Mouse (Mus musculus): ENCODE data around the gene Tpsb2. TPM values are rescaled to one million over a fixed set of nuclear protein-coding genes. Genes with fewer than 3 reads are reported as not detected.
A peak's percentile ranks its signal among the peaks of the same experiment; 100 is the strongest.

Tpsb2 gene
- polyA plus RNA-seq, 1 experiment from 2014 or later = not detected

DNA sequence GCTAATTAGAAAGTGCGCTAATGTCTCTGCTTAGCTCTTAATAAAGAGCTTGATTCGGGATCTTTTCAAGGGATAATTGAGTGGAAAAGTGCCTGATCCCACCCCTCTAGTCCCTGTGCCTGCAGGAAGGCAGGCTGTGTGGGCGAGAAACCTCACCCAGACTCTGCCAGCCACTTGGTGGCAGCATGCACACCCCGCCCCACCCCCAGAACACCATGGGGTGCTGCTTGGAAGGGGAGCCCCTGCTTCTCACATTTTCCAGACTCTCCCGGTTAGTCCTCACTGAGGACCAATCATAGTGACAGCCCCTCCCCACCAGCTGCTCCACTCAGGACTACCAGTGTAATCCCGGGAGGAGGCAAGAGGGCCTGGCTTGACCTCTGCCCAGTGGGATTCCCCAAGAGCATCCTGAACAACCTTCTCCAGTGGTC lies 39.9 kb downstream of the Tpsb2 start:
- H3K4me1 ChIP-seq (replicated peaks) = peaks cover 64% of the 10 kb centered on the region
- H3K4me3 ChIP-seq (replicated peaks) = no peak overlapping the region
- H3K9me3 ChIP-seq = no peaks in the 10 kb centered on the region
- peaks cover 14% of the 10 kb centered on the region; the same call in 1 of the 2 replicates for H3K36me3 ChIP-seq
- H3K27ac ChIP-seq = peak overlapping the region; percentile 71
- 17% methylated on average over 6 of the region's 6 CpGs for WGBS
- no peak for ATAC-seq (ENCODE audit: insufficient number of reproducible peaks, insufficient read depth, low FRiP score, low TSS enrichment, low read depth)
- H3K4me2 ChIP-seq = peak overlapping the region; percentile 30
- 0 out of 2 replicates have a peak overlapping the region, but pooled peaks have one; percentile 23 for H3K9ac ChIP-seq (replicated peaks)
- H3K27me3 ChIP-seq = peaks cover 5% of the 10 kb centered on the region; the same call in 1 of the 2 replicates

DNA sequence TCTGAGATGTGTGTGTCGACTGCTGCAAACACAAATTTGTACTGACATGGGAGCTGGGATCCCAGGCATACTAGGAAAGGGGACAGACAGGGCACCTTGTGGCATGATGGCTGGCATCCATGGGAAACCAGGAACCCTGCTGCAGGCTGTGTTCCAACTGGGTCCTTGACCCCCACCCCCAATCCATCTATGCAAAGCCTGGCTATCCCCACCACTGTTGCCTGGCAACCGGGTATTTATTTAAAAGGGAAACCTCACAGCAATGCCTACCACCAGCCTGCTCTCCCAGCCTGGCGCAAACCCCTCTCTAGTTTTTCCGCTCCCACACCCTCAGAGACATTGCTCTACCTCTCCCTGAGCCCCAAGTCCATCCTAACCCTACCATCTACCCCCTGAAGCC lies 41.2 kb downstream of the Tpsb2 start:
- Histone ChIP-seq H3K4me2 (no peak overlapping the region), H3K4me3 (replicated peaks) (no peak overlapping the region), H3K4me1 (replicated peaks) (peaks cover 70% of the 10 kb centered on the region), H3K9me3 (0 out of 2 replicates have a peak, but pooled peaks cover 5% of the 10 kb centered on the region), H3K27ac (0 out of 2 replicates have a peak overlapping the region, but pooled peaks have one; percentile 42), H3K27me3 (0 out of 2 replicates have a peak, but pooled peaks cover 5% of the 10 kb centered on the region), H3K36me3 (peaks cover 18% of the 10 kb centered on the region; the same call in 1 of the 2 replicates), H3K9ac (replicated peaks) (no peak overlapping the region)
- 77% methylated on average over 4 of the region's 4 CpGs for WGBS
- no peak for ATAC-seq (ENCODE audit: insufficient number of reproducible peaks, insufficient read depth, low FRiP score, low TSS enrichment, low read depth)

- ATAC-seq (ENCODE audit: insufficient number of reproducible peaks, insufficient read depth, low FRiP score, low TSS enrichment, low read depth) = no peak
- Histone ChIP-seq H3K4me3 (replicated peaks) (no peak overlapping the region), H3K9ac (replicated peaks) (no peak overlapping the region), H3K27ac (no peak overlapping the region), H3K4me1 (replicated peaks) (peaks cover 70% of the 10 kb centered on the region), H3K27me3 (0 out of 2 replicates have a peak, but pooled peaks cover 5% of the 10 kb centered on the region), H3K9me3 (0 out of 2 replicates have a peak, but pooled peaks cover 8% of the 10 kb centered on the region), H3K4me2 (no peak overlapping the region), H3K36me3 (peaks cover 15% of the 10 kb centered on the region; the same call in 1 of the 2 replicates)
- WGBS = 83% methylated on average over 7 of the region's 7 CpGs
Measured at GRCm38 (mm10) chr17:25408302-25408999, 42.3 kb downstream of the Tpsb2 start.

GRCm38 (mm10) chr17:25409621-25410020 lies 43.5 kb downstream of the Tpsb2 start:
- ATAC-seq (ENCODE audit: insufficient number of reproducible peaks, insufficient read depth, low FRiP score, low TSS enrichment, low read depth) = no peak
- peaks cover 75% of the 10 kb centered on the region for H3K4me1 ChIP-seq (replicated peaks)
- peak overlapping the region; percentile 69; the same call in 1 of the 2 replicates for H3K27ac ChIP-seq
- H3K36me3 ChIP-seq = peaks cover 8% of the 10 kb centered on the region; the same call in 1 of the 2 replicates
- H3K27me3 ChIP-seq = no peaks in the 10 kb centered on the region
- no peak overlapping the region for H3K9ac ChIP-seq (replicated peaks)
- no peak overlapping the region for H3K4me2 ChIP-seq
- 56% methylated on average over 7 of the region's 7 CpGs for WGBS
- H3K4me3 ChIP-seq (replicated peaks) = no peak overlapping the region
- 0 out of 2 replicates have a peak, but pooled peaks cover 8% of the 10 kb centered on the region for H3K9me3 ChIP-seq

- Histone ChIP-seq H3K27me3 (no peaks in the 10 kb centered on the region), H3K4me2 (no peak overlapping the region), H3K9me3 (0 out of 2 replicates have a peak, but pooled peaks cover 8% of the 10 kb centered on the region), H3K4me1 (replicated peaks) (peaks cover 75% of the 10 kb centered on the region), H3K9ac (replicated peaks) (no peak overlapping the region), H3K36me3 (peaks cover 8% of the 10 kb centered on the region; the same call in 1 of the 2 replicates), H3K4me3 (replicated peaks) (no peak overlapping the region), H3K27ac (peak overlapping the region; percentile 69; the same call in 1 of the 2 replicates)
- 85% methylated on average over 6 of the region's 6 CpGs for WGBS
- no peak for ATAC-seq (ENCODE audit: insufficient number of reproducible peaks, insufficient read depth, low FRiP score, low TSS enrichment, low read depth)
Measured at GRCm38 (mm10) chr17:25410180-25410579, 44.1 kb downstream of the Tpsb2 start.

DNA sequence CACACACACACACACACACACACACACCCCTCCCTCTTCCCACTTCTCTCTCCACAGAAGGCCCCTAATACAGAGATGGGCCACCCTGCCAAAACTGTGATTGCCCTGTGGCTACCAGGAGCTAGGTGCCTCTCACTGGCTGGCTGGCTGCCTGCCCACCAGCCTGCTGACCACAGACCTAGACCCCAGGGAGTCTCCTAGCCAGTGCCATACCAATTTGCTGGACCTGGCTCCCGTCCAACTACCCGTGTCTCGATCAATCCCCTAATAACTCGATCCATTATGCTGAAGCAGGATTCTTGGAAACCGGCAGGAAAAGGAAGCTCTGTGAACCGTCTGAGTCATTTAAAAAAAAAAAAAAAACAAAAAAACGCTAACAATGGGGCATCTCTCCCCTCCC lies 44.7 kb downstream of the Tpsb2 start:
- Histone ChIP-seq H3K27ac (peak overlapping the region; percentile 64), H3K36me3 (peaks cover 8% of the 10 kb centered on the region; the same call in 1 of the 2 replicates), H3K27me3 (no peaks in the 10 kb centered on the region), H3K9me3 (0 out of 2 replicates have a peak, but pooled peaks cover 8% of the 10 kb centered on the region), H3K4me3 (replicated peaks) (no peak overlapping the region), H3K9ac (replicated peaks) (no peak overlapping the region), H3K4me1 (replicated peaks) (peaks cover 75% of the 10 kb centered on the region), H3K4me2 (no peak overlapping the region)
- ATAC-seq (ENCODE audit: insufficient number of reproducible peaks, insufficient read depth, low FRiP score, low TSS enrichment, low read depth) = no peak
- WGBS = 42% methylated on average over 7 of the region's 7 CpGs

DNA sequence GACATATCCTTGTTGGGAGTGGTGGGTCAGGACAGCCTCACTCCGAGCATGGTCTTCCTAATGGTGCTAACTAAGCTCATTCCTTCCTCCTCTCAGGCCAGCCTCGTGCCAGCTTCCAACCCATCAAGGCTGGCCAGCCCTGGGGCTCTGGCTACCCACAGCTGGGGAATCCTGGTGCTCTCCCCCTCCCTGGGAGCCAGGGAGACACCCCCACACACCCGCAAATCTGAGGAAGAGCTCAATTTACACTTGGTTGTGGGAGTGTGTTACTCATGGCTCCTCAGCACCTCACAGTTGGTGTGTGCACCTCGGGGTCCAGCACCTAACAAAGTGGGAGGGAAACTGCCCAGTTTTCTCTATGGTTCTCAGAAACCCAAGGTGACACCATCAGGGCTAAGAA lies 45.1 kb downstream of the Tpsb2 start:
- 54% methylated on average over 4 of the region's 4 CpGs for WGBS
- H3K9me3 ChIP-seq = 0 out of 2 replicates have a peak, but pooled peaks cover 8% of the 10 kb centered on the region

DNA sequence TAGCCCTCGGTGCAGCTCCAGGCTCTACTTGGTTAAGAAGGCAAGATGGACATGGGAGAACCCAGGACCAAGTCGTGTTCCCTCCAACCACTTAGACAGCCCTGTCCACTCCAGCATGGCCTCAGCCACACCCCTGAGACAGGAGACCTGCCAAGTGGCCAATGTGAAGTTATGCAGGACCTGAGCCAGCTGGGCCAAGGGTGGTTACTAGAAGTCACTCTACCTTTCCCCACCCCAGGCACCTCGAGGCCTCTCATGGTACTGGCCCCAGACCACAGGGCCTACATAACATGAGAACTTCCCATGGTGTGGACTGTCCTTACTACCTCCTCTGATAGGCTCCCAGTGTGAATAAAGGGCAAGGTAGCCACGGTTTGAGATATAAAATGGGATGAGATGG lies 48.1 kb downstream of the Tpsb2 start:
- Histone ChIP-seq H3K4me2 (no peak overlapping the region), H3K9me3 (0 out of 2 replicates have a peak, but pooled peaks cover 8% of the 10 kb centered on the region), H3K27ac (peak overlapping the region; percentile 95; the same call in 1 of the 2 replicates), H3K4me1 (replicated peaks) (peaks cover 80% of the 10 kb centered on the region), H3K4me3 (replicated peaks) (no peak overlapping the region), H3K9ac (replicated peaks) (no peak overlapping the region), H3K27me3 (no peaks in the 10 kb centered on the region), H3K36me3 (peaks cover 14% of the 10 kb centered on the region; the same call in 1 of the 2 replicates)
- ATAC-seq (ENCODE audit: insufficient number of reproducible peaks, insufficient read depth, low FRiP score, low TSS enrichment, low read depth) = no peak
- WGBS = 67% methylated on average over 4 of the region's 4 CpGs

More for the DNA sequence above, 45.1 kb downstream of the Tpsb2 start:
- Histone ChIP-seq H3K27ac (peak overlapping the region; percentile 64), H3K36me3 (peaks cover 8% of the 10 kb centered on the region; the same call in 1 of the 2 replicates), H3K4me3 (replicated peaks) (no peak overlapping the region), H3K27me3 (no peaks in the 10 kb centered on the region), H3K9ac (replicated peaks) (no peak overlapping the region), H3K4me2 (no peak overlapping the region), H3K4me1 (replicated peaks) (peaks cover 75% of the 10 kb centered on the region)
- no peak for ATAC-seq (ENCODE audit: insufficient number of reproducible peaks, insufficient read depth, low FRiP score, low TSS enrichment, low read depth)

DNA sequence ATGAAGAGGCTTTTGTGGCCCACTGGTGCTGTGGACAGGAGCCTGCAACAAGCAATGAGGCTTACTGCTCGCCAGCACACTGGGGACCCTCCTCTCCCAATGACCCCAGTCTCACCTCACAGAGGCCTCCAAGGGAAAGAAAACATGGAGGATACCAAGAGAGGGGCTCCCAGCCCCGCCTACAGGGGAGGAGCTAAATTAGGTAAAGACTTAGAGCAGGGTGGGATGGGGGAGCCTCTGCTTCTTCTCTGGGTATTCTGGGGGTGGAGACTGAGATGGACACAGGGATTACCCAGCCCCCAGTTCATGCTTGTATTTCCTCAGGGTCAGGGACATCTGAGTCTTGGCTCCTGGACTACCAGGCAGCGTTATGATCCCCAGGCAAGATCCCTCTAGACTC lies 48.8 kb downstream of the Tpsb2 start:
- Histone ChIP-seq H3K9me3 (0 out of 2 replicates have a peak, but pooled peaks cover 8% of the 10 kb centered on the region), H3K9ac (replicated peaks) (peak overlapping the region; percentile 40; the same call in 1 of the 2 replicates), H3K4me1 (replicated peaks) (peaks cover 80% of the 10 kb centered on the region), H3K27ac (peak overlapping the region; percentile 95), H3K36me3 (peaks cover 14% of the 10 kb centered on the region; the same call in 1 of the 2 replicates), H3K4me2 (peak overlapping the region; percentile 48), H3K4me3 (replicated peaks) (0 out of 2 replicates have a peak overlapping the region, but pooled peaks have one; percentile 3), H3K27me3 (no peaks in the 10 kb centered on the region)
- ATAC-seq (ENCODE audit: insufficient number of reproducible peaks, insufficient read depth, low FRiP score, low TSS enrichment, low read depth) = no peak
- WGBS = 15% methylated on average over 3 of the region's 3 CpGs

DNA sequence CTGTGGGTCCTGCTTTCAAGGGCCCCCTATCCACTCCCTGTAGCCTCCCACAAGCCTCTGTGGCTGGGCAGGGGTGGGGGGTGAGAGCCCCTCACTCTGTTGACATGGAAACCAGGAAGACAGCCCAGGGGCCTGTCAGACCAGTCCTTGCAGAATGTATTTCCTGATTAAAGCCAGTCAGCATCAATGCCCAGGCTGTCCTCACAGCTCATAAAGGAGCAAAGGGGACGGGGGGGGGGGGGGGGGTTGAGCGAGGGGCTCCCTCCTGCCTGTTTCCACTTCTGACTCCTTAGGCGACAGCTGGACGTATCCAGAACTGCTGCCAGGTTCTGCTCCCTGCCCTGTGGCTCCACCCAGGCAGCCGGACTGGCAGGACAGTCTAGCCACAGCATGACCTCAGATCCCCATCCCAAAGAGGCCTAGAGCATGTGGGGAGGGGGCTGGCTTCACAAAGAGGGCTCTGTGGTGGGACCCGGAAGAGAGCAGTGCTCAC lies 49.4 kb downstream of the Tpsb2 start:
- no peaks in the 10 kb centered on the region for H3K27me3 ChIP-seq
- H3K4me1 ChIP-seq (replicated peaks) = peaks cover 80% of the 10 kb centered on the region
- H3K4me3 ChIP-seq (replicated peaks) = peak overlapping the region; percentile 16; the same call in 1 of the 2 replicates
- 0 out of 2 replicates have a peak, but pooled peaks cover 8% of the 10 kb centered on the region for H3K9me3 ChIP-seq
- 0% methylated on average over 2 of the region's 6 CpGs for WGBS
- peak; percentile 50 for ATAC-seq (ENCODE audit: insufficient number of reproducible peaks, insufficient read depth, low FRiP score, low TSS enrichment, low read depth)
- peaks cover 10% of the 10 kb centered on the region; the same call in 1 of the 2 replicates for H3K36me3 ChIP-seq
- peak overlapping the region; percentile 48 for H3K4me2 ChIP-seq
- peak overlapping the region; percentile 95 for H3K27ac ChIP-seq
- H3K9ac ChIP-seq (replicated peaks) = peak overlapping the region; percentile 40

- WGBS = 6% methylated on average over 3 of the region's 3 CpGs
- Histone ChIP-seq H3K4me2 (peak overlapping the region; percentile 48), H3K27ac (peak overlapping the region; percentile 95), H3K4me3 (replicated peaks) (peak overlapping the region; percentile 16), H3K9ac (replicated peaks) (0 out of 2 replicates have a peak overlapping the region, but pooled peaks have one; percentile 31), H3K9me3 (0 out of 2 replicates have a peak, but pooled peaks cover 8% of the 10 kb centered on the region), H3K4me1 (replicated peaks) (peaks cover 80% of the 10 kb centered on the region), H3K27me3 (no peaks in the 10 kb centered on the region), H3K36me3 (peaks cover 10% of the 10 kb centered on the region; the same call in 1 of the 2 replicates)
- ATAC-seq (ENCODE audit: insufficient number of reproducible peaks, insufficient read depth, low FRiP score, low TSS enrichment, low read depth) = peak; percentile 45; the same call in 1 of the 2 replicates
Measured at GRCm38 (mm10) chr17:25416219-25416618, 50.1 kb downstream of the Tpsb2 start.

Measured in limb, embryonic 12.5 days (tissue).